Mouse (Mus musculus): ENCODE data around the gene Actl10. TPM values are rescaled to one million over a fixed set of nuclear protein-coding genes. Genes with fewer than 3 reads are reported as not detected.

The Actl10 gene
- polyA plus RNA-seq, 1 experiment from 2014 or later: 0.15 TPM

- peak; percentile 46 for DNase-seq (ENCODE audit: low spot score)
- peak overlapping the region; percentile 13 for H3K9ac ChIP-seq (ENCODE audit: low read length)
- H3K4me3 ChIP-seq (ENCODE audit: low read depth, low read length): peak overlapping the region; percentile 35; the same call in 1 of the 2 replicates
- no peaks in the 10 kb centered on the region for H3K27me3 ChIP-seq (replicated peaks; ENCODE audit: control insufficient read depth, insufficient read depth, low read length)
- H3K36me3 ChIP-seq (ENCODE audit: control insufficient read depth, insufficient read depth, low read length): peaks cover 19% of the 10 kb centered on the region
- no peak for ATAC-seq
- H3K9me3 ChIP-seq (replicated peaks; ENCODE audit: control insufficient read depth, low read length): no peaks in the 10 kb centered on the region
- peaks cover 20% of the 10 kb centered on the region for H3K4me1 ChIP-seq (ENCODE audit: control insufficient read depth, insufficient read depth, low read length)
- H3K4me2 ChIP-seq (ENCODE audit: low read length): peak overlapping the region; percentile 56
- peak overlapping the region; percentile 23; the same call in 1 of the 2 replicates for H3K27ac ChIP-seq (ENCODE audit: low read depth, low read length)
- WGBS: 48% methylated on average over 5 of the region's 5 CpGs
Observed at GRCm38 (mm10) chr2:154557184-154557832, 5.7 kb downstream of the Actl10 start.

- Histone ChIP-seq H3K4me3 (ENCODE audit: low read depth, low read length) (peak within 1 kb of the TSS; percentile 35), H3K9me3 (replicated peaks; ENCODE audit: control insufficient read depth, low read length) (no peaks in the 10 kb centered on the region), H3K36me3 (ENCODE audit: control insufficient read depth, insufficient read depth, low read length) (peaks cover 29% of the 10 kb centered on the region), H3K4me2 (ENCODE audit: low read length) (peak within 1 kb of the TSS; percentile 56), H3K4me1 (ENCODE audit: control insufficient read depth, insufficient read depth, low read length) (peaks cover 19% of the 10 kb centered on the region), H3K27ac (ENCODE audit: low read depth, low read length) (peak within 1 kb of the TSS; percentile 33), H3K9ac (ENCODE audit: low read length) (peak within 1 kb of the TSS; percentile 55), H3K27me3 (replicated peaks; ENCODE audit: control insufficient read depth, insufficient read depth, low read length) (no peaks in the 10 kb centered on the region)
- DNase-seq (ENCODE audit: low spot score) (peak; percentile 58), ATAC-seq (peak; percentile 73)
- 4% methylated on average over 34 of the region's 34 CpGs for WGBS
Observed at GRCm38 (mm10) chr2:154558264-154559039, 6.9 kb downstream of the Actl10 start, which contains the start of gene Necab3. TSS of gene Necab3 (minus strand) at chr2:154558890.

- no peak overlapping the region for H3K4me3 ChIP-seq (ENCODE audit: low read depth, low read length)
- no peak overlapping the region for H3K9ac ChIP-seq (ENCODE audit: low read length)
- WGBS: 94% methylated on average over 22 of the region's 22 CpGs
- no peak for DNase-seq (ENCODE audit: low spot score)
- H3K4me2 ChIP-seq (ENCODE audit: low read length): no peak overlapping the region
- peaks cover 19% of the 10 kb centered on the region; the same call in 1 of the 2 replicates for H3K4me1 ChIP-seq (ENCODE audit: control insufficient read depth, insufficient read depth, low read length)
- no peaks in the 10 kb centered on the region for H3K27me3 ChIP-seq (replicated peaks; ENCODE audit: control insufficient read depth, insufficient read depth, low read length)
- H3K27ac ChIP-seq (ENCODE audit: low read depth, low read length): no peak overlapping the region
- no peak for ATAC-seq
- no peaks in the 10 kb centered on the region for H3K9me3 ChIP-seq (replicated peaks; ENCODE audit: control insufficient read depth, low read length)
- H3K36me3 ChIP-seq (ENCODE audit: control insufficient read depth, insufficient read depth, low read length): peaks cover 36% of the 10 kb centered on the region
Observed at GRCm38 (mm10) chr2:154563612-154564170, 12.1 kb downstream of the Actl10 start.

DNA sequence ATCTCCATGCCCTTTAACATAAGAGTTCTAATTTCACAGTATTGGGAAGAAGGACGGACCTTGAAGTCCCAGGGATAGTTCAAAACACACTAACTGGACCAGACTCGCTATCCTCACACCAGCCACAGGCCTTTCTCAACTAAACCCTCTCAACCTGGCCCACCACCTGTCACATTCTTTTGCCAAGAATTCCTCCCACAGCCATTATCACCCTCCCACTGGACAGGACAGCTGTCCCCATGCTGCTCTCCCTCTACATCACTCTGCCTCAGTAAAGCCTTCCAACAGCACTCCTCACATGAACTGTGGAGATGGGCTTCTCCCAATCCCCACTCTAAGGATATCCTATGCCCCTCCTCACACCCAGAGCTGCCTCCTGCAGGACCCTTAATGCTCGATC, 14.0 kb downstream of the Actl10 start:
- 73% methylated on average over 3 of the region's 3 CpGs for WGBS
- no peak for ATAC-seq
- Histone ChIP-seq H3K36me3 (ENCODE audit: control insufficient read depth, insufficient read depth, low read length) (peaks cover 31% of the 10 kb centered on the region), H3K4me1 (ENCODE audit: control insufficient read depth, insufficient read depth, low read length) (peaks cover 18% of the 10 kb centered on the region; the same call in 1 of the 2 replicates), H3K9ac (ENCODE audit: low read length) (0 out of 2 replicates have a peak overlapping the region, but pooled peaks have one; percentile 32), H3K4me2 (ENCODE audit: low read length) (no peak overlapping the region), H3K9me3 (replicated peaks; ENCODE audit: control insufficient read depth, low read length) (no peaks in the 10 kb centered on the region), H3K27ac (ENCODE audit: low read depth, low read length) (peak overlapping the region; percentile 5; the same call in 1 of the 2 replicates), H3K27me3 (replicated peaks; ENCODE audit: control insufficient read depth, insufficient read depth, low read length) (no peaks in the 10 kb centered on the region), H3K4me3 (ENCODE audit: low read depth, low read length) (no peak overlapping the region)
- DNase-seq (ENCODE audit: low spot score): no peak

GRCm38 (mm10) chr2:154566641-154567040, 15.1 kb downstream of the Actl10 start:
- Histone ChIP-seq H3K4me3 (ENCODE audit: low read depth, low read length) (no peak overlapping the region), H3K4me1 (ENCODE audit: control insufficient read depth, insufficient read depth, low read length) (peaks cover 18% of the 10 kb centered on the region; the same call in 1 of the 2 replicates), H3K36me3 (ENCODE audit: control insufficient read depth, insufficient read depth, low read length) (peaks cover 21% of the 10 kb centered on the region), H3K27ac (ENCODE audit: low read depth, low read length) (peak overlapping the region; percentile 14; the same call in 1 of the 2 replicates), H3K9me3 (replicated peaks; ENCODE audit: control insufficient read depth, low read length) (no peaks in the 10 kb centered on the region), H3K9ac (ENCODE audit: low read length) (peak overlapping the region; percentile 45; the same call in 1 of the 2 replicates), H3K27me3 (replicated peaks; ENCODE audit: control insufficient read depth, insufficient read depth, low read length) (no peaks in the 10 kb centered on the region), H3K4me2 (ENCODE audit: low read length) (peak overlapping the region; percentile 20; the same call in 1 of the 2 replicates)
- 59% methylated on average over 8 of the region's 8 CpGs for WGBS
- no peak for ATAC-seq
- DNase-seq (ENCODE audit: low spot score): no peak

DNA sequence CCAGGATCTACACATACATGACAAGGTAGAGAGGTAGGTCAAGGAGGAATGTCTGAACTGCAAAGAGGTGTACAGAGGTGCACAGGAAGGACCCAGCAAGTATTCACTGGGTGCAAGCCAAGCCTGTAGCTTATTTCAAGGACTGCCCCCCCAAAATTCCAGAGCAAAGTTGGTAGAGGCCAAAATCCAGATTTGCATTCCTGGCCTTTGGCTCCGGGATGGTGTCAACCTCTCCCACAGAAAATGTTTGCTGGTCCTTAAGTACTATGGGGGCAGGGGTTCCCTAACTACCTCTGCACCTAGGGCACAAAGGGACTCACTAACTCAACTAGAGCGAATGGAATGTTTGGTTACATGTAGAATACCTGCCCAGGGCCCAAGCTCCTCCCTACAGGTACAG, 16.2 kb downstream of the Actl10 start:
- DNase-seq (ENCODE audit: low spot score) (no peak), ATAC-seq (no peak)
- Histone ChIP-seq H3K4me3 (ENCODE audit: low read depth, low read length) (peak overlapping the region; percentile 83), H3K27ac (ENCODE audit: low read depth, low read length) (peak overlapping the region; percentile 89), H3K9me3 (replicated peaks; ENCODE audit: control insufficient read depth, low read length) (no peaks in the 10 kb centered on the region), H3K4me1 (ENCODE audit: control insufficient read depth, insufficient read depth, low read length) (peaks cover 18% of the 10 kb centered on the region; the same call in 1 of the 2 replicates), H3K27me3 (replicated peaks; ENCODE audit: control insufficient read depth, insufficient read depth, low read length) (no peaks in the 10 kb centered on the region), H3K9ac (ENCODE audit: low read length) (peak overlapping the region; percentile 67; the same call in 1 of the 2 replicates), H3K4me2 (ENCODE audit: low read length) (peak overlapping the region; percentile 89), H3K36me3 (ENCODE audit: control insufficient read depth, insufficient read depth, low read length) (peaks cover 14% of the 10 kb centered on the region)
- WGBS: 75% methylated on average over 2 of the region's 2 CpGs

DNA sequence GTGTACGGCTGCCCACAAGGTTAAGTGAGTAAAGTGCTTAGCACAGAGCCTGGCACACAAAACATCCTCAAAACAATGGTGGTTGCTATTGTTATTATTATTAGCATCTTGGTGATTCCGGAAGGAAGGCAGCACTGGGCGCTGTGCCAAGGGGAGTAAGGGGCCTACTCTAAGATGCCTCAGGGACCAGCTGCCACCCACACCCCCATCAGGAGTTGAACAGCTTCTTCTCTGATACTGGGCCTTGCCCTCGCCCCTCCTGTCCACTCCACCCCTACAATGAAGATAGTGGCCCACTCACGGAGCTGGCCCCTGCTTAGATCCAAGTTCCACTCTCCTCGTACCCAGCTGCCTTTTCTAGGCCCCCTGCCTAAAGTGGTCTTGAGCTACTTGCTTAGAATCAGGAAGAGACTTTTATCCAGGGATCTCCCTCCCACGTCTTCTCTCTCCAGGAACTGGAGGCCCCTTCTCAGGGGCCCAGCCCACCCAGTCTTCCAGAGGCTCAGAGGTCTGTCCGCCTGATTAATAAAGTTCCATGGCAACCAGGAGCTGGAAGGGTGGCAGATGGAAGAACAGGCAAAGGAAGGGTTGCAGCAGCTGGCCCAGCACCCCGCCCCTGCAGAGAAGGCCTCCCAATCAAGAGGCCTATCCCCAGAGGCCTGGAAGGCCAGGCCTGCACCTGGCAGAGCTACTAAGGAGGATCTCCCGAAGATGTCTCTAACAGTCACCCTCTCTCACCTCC, 16.9 kb downstream of the Actl10 start:
- H3K27ac ChIP-seq (ENCODE audit: low read depth, low read length): peak overlapping the region; percentile 89
- ATAC-seq (peak; percentile 43), DNase-seq (ENCODE audit: low spot score) (peak; percentile 77)
- no peaks in the 10 kb centered on the region for H3K27me3 ChIP-seq (replicated peaks; ENCODE audit: control insufficient read depth, insufficient read depth, low read length)
- H3K4me3 ChIP-seq (ENCODE audit: low read depth, low read length): peak overlapping the region; percentile 83
- H3K9me3 ChIP-seq (replicated peaks; ENCODE audit: control insufficient read depth, low read length): no peaks in the 10 kb centered on the region
- 5% methylated on average over 10 of the region's 10 CpGs for WGBS
- H3K36me3 ChIP-seq (ENCODE audit: control insufficient read depth, insufficient read depth, low read length): peaks cover 7% of the 10 kb centered on the region
- H3K4me2 ChIP-seq (ENCODE audit: low read length): peak overlapping the region; percentile 89
- peak overlapping the region; percentile 67 for H3K9ac ChIP-seq (ENCODE audit: low read length)
- H3K4me1 ChIP-seq (ENCODE audit: control insufficient read depth, insufficient read depth, low read length): peaks cover 18% of the 10 kb centered on the region; the same call in 1 of the 2 replicates

DNA sequence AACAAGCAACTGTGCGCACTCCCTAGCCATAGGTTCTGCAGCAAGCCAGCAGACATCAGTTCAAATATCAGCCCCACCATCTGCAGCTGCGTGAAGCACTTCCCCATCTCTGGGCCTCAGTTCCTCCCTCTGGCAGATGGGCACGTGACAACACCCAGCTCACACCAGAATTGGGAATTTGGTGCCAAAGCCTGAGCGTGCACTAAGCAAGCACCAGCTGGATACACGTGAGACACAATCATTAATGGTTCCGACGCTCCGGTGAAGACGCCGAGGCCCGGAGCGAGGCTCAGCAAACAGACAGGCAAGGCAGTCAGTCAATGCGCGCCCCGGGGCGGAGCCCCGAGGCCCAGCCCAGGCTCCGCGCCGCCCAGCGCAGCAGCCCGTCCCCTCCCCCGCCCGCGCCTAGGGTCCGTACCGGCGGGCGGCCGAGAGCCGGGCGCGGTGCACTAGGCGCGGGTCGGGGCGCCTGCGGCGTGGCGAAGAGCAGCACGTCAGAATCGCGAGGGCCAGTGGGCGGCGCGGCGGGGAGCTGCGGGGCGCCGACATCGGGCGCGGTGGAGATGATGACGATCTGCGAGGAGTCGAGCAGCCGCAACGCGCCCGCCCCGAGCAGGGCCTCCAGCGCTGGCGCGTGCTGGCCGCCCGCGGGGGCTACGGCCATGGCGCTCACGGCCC, 17.6 kb downstream of the Actl10 start:
- Histone ChIP-seq H3K36me3 (ENCODE audit: control insufficient read depth, insufficient read depth, low read length) (peaks cover under 1% of the 10 kb centered on the region; the same call in 1 of the 2 replicates), H3K9me3 (replicated peaks; ENCODE audit: control insufficient read depth, low read length) (no peaks in the 10 kb centered on the region), H3K27me3 (replicated peaks; ENCODE audit: control insufficient read depth, insufficient read depth, low read length) (no peaks in the 10 kb centered on the region), H3K27ac (ENCODE audit: low read depth, low read length) (peak overlapping the region; percentile 89), H3K4me3 (ENCODE audit: low read depth, low read length) (peak overlapping the region; percentile 83), H3K4me2 (ENCODE audit: low read length) (peak overlapping the region; percentile 89), H3K4me1 (ENCODE audit: control insufficient read depth, insufficient read depth, low read length) (peaks cover 18% of the 10 kb centered on the region; the same call in 1 of the 2 replicates), H3K9ac (ENCODE audit: low read length) (peak overlapping the region; percentile 67)
- ATAC-seq: peak; percentile 72
- WGBS: 0% methylated on average over 35 of the region's 70 CpGs
- DNase-seq (ENCODE audit: low spot score): peak; percentile 65
